Mouse (Mus musculus) limb, embryonic 11.5 days (tissue): ENCODE data around the gene Smoc2. TPM values are rescaled to one million over a fixed set of nuclear protein-coding genes. Genes with fewer than 3 reads are reported as not detected.

Experiments
- ATAC-seq: fragments of 200-750 bp; cut with Nextera tagmentation; 2 replicates; pipeline ENCODE4 v1.8.0; 2017; ENCODE audit warnings: low read depth; ENCODE audit not compliant: insufficient number of reproducible peaks, low FRiP score, low TSS enrichment
- DNase-seq: peaks from one replicate; pipeline ENCODE4 v3.0.0-alpha.2; 2015; ENCODE audit warnings: low spot score
- H3K27ac ChIP-seq: fragments of 300-500 bp; sonication (generic); replicated peaks from 2 replicates; pipeline ENCODE4 v1.5.1; 2014; ENCODE audit warnings: low read depth, mild to moderate bottlenecking, low read length
- H3K27me3 ChIP-seq: fragments of 300-500 bp; sonication (generic); 2 replicates; pipeline ENCODE4 v1.6.1; 2014; ENCODE audit warnings: mild to moderate bottlenecking, low read length, mixed read lengths; ENCODE audit not compliant: control insufficient read depth, insufficient read depth
- H3K36me3 ChIP-seq: fragments of 300-500 bp; sonication (generic); 2 replicates; pipeline ENCODE4 v1.6.1; 2014; ENCODE audit warnings: mild to moderate bottlenecking, low read length, moderate library complexity, mixed read lengths; ENCODE audit not compliant: control insufficient read depth, insufficient read depth
- H3K4me1 ChIP-seq: fragments of 300-500 bp; sonication (generic); 2 replicates; pipeline ENCODE4 v1.6.1; 2014; ENCODE audit warnings: low read length, mixed read lengths; ENCODE audit not compliant: control insufficient read depth, insufficient read depth
- H3K4me2 ChIP-seq: fragments of 300-500 bp; sonication (generic); 2 replicates; pipeline ENCODE4 v1.6.1; 2014; ENCODE audit warnings: low read depth, mild to moderate bottlenecking, moderate library complexity; ENCODE audit not compliant: severe bottlenecking
- H3K4me3 ChIP-seq: fragments of 300-500 bp; sonication (generic); 2 replicates; pipeline ENCODE4 v1.5.1; 2014; ENCODE audit warnings: low read depth, low read length
- H3K9ac ChIP-seq: fragments of 300-500 bp; sonication (generic); 2 replicates; pipeline ENCODE4 v1.6.1; 2014; ENCODE audit warnings: mild to moderate bottlenecking, low read length
- H3K9me3 ChIP-seq: fragments of 300-500 bp; sonication (generic); 2 replicates; pipeline ENCODE4 v1.6.1; 2016; ENCODE audit warnings: low read length; ENCODE audit not compliant: control insufficient read depth
- WGBS: fragments of 180-500 bp; shearing (Covaris S2); extraction: QIAGEN DNeasy Blood & Tissue Kit; methylation state at CpG from one replicate; pipeline ENCODE4 v1.1.7; 2014; 5-methylcytosine and 5-hydroxymethylcytosine counted together
- polyA plus RNA-seq: library from polyadenylated mRNA; unstranded; fragments of >200 nt; fragmentation: Nextera tagmentation; extraction: Ambion mirVana; gene quantifications from 2 replicates; pipeline ENCODE4 v1.2.1, GENCODE M21; 2014

Gene Smoc2
- polyA plus RNA-seq, 1 experiment from 2014 or later: 37.0 TPM

- 74% methylated on average over 11 of the region's 11 CpGs for WGBS
- H3K4me2 ChIP-seq: no peak overlapping the region
- no peaks in the 10 kb centered on the region for H3K9me3 ChIP-seq
- H3K4me1 ChIP-seq: no peaks in the 10 kb centered on the region
- DNase-seq (no peak), ATAC-seq (no peak)
- no peak overlapping the region for H3K4me3 ChIP-seq
- H3K27ac ChIP-seq: no peak overlapping the region
- H3K27me3 ChIP-seq: no peaks in the 10 kb centered on the region
- H3K36me3 ChIP-seq: no peaks in the 10 kb centered on the region
- no peak overlapping the region for H3K9ac ChIP-seq
Observed at GRCm38 (mm10) chr17:14244195-14244965, 34.9 kb upstream of the Smoc2 start.

GRCm38 (mm10) chr17:14246266-14246665, 33.0 kb upstream of the Smoc2 start:
- ATAC-seq (no peak), DNase-seq (no peak)
- 90% methylated on average over 2 of the region's 2 CpGs for WGBS
- no peaks in the 10 kb centered on the region for H3K9me3 ChIP-seq
- H3K27me3 ChIP-seq: no peaks in the 10 kb centered on the region
- H3K9ac ChIP-seq: no peak overlapping the region
- H3K4me2 ChIP-seq: no peak overlapping the region
- no peak overlapping the region for H3K27ac ChIP-seq
- H3K36me3 ChIP-seq: no peaks in the 10 kb centered on the region
- no peaks in the 10 kb centered on the region for H3K4me1 ChIP-seq
- no peak overlapping the region for H3K4me3 ChIP-seq

DNA sequence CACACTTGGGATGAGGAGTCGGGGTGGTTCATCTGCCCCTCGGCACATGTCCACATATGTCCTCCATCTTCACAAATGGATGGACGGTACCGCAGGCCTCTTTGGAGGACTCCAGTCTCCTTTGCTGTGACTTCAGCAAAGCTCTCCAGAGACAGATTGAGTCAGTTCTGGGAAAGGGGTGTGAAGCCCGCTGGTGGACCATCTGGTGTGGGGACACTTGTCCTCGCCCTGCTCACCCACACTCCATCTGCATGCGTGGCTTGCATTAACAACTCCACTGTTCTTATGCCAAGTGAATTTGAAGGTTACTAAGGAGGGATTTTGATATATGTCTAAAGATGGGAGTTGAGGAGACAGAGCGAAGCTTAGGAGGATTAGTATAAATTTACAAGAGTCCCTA, 31.4 kb upstream of the Smoc2 start:
- no peaks in the 10 kb centered on the region for H3K27me3 ChIP-seq
- no peak overlapping the region for H3K9ac ChIP-seq
- H3K4me3 ChIP-seq: no peak overlapping the region
- H3K9me3 ChIP-seq: no peaks in the 10 kb centered on the region
- ATAC-seq (no peak), DNase-seq (no peak)
- no peak overlapping the region for H3K4me2 ChIP-seq
- H3K36me3 ChIP-seq: no peaks in the 10 kb centered on the region
- no peaks in the 10 kb centered on the region for H3K4me1 ChIP-seq
- WGBS: 89% methylated on average over 8 of the region's 8 CpGs
- H3K27ac ChIP-seq: no peak overlapping the region

DNA sequence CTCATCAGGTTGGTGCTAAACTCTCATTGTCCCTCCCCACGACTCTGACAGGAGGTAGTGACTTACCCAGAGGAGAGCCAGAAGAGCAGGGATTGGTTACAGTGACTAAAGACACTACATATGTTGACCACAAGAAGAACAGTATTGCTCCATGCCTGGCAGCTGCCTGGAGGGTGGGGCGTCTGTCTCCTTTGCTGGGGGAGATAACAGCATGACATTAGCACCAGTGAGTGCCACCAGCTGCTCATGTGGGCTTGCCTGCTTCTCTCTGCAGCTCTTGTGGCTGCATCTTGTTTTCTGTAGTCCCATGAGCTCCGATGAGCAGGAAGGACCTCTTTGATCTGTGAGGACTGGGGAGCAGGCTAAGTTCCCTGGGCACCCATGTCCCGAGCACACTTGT, 29.7 kb upstream of the Smoc2 start:
- Histone ChIP-seq H3K27me3 (no peaks in the 10 kb centered on the region), H3K4me1 (no peaks in the 10 kb centered on the region), H3K9me3 (no peaks in the 10 kb centered on the region), H3K4me2 (no peak overlapping the region), H3K9ac (no peak overlapping the region), H3K4me3 (no peak overlapping the region), H3K36me3 (no peaks in the 10 kb centered on the region), H3K27ac (no peak overlapping the region)
- ATAC-seq (no peak), DNase-seq (no peak)
- WGBS: 48% methylated on average over 4 of the region's 4 CpGs

- H3K4me1 ChIP-seq: no peaks in the 10 kb centered on the region
- no peak overlapping the region for H3K4me3 ChIP-seq
- no peak overlapping the region for H3K4me2 ChIP-seq
- DNase-seq (no peak), ATAC-seq (no peak)
- no peaks in the 10 kb centered on the region for H3K27me3 ChIP-seq
- no peaks in the 10 kb centered on the region for H3K9me3 ChIP-seq
- no peak overlapping the region for H3K27ac ChIP-seq
- no peak overlapping the region for H3K9ac ChIP-seq
- 82% methylated on average over 8 of the region's 8 CpGs for WGBS
- no peaks in the 10 kb centered on the region for H3K36me3 ChIP-seq
Observed at GRCm38 (mm10) chr17:14250401-14250800, 28.9 kb upstream of the Smoc2 start.

DNA sequence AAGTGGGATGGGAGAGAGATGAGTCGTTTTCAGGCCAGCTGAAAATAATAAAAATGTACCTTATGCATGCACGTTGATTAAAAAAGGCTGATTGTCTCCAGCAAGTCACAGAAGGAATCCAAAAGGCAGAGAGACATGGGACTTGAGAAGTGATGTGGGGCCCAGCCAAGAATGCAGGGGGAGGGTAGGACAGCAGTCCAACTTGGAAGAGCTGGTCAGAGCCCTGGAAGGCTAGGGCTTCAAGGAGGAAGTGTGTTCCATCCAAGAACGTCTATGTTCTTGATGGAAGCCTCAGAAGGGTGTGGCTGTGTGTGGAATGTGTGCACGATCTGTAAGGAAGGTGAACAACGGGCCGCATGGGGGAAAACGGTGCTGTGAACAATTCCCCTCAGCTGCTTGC, 26.9 kb upstream of the Smoc2 start:
- Histone ChIP-seq H3K27me3 (no peaks in the 10 kb centered on the region), H3K36me3 (no peaks in the 10 kb centered on the region), H3K9ac (no peak overlapping the region), H3K27ac (no peak overlapping the region), H3K4me1 (no peaks in the 10 kb centered on the region), H3K4me2 (no peak overlapping the region), H3K4me3 (no peak overlapping the region), H3K9me3 (no peaks in the 10 kb centered on the region)
- no peak for ATAC-seq
- no peak for DNase-seq
- WGBS: 74% methylated on average over 7 of the region's 7 CpGs

DNA sequence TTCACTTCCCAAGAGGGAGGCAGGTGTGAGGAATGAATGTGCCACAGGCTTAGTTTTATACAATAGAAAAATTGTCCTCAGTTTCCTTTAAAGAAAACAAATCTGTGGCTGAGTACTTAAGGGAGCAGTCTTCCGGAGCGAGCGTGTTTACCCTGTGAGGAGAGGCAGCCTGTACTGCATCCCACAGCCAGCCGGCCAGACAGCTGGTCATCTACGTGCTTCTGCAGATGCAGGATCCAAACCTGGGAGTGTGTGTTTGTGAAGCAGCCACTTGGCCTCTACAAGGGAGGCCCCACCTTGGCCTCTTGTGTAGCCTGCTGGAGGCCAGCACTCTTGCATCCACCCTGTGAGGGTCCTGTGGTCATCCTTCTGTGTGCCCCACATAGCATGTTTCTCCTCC, 24.7 kb upstream of the Smoc2 start:
- no peak overlapping the region for H3K27ac ChIP-seq
- WGBS: 77% methylated on average over 5 of the region's 5 CpGs

GRCm38 (mm10) chr17:14257799-14258520, 21.3 kb upstream of the Smoc2 start:
- H3K27ac ChIP-seq: no peak overlapping the region
- no peaks in the 10 kb centered on the region for H3K9me3 ChIP-seq
- H3K4me3 ChIP-seq: no peak overlapping the region
- DNase-seq (no peak), ATAC-seq (no peak)
- no peak overlapping the region for H3K4me2 ChIP-seq
- H3K27me3 ChIP-seq: no peaks in the 10 kb centered on the region
- no peaks in the 10 kb centered on the region for H3K36me3 ChIP-seq
- WGBS: 80% methylated on average over 7 of the region's 7 CpGs
- H3K9ac ChIP-seq: no peak overlapping the region
- H3K4me1 ChIP-seq: no peaks in the 10 kb centered on the region

More for the DNA sequence above, 24.7 kb upstream of the Smoc2 start:
- Histone ChIP-seq H3K9me3 (no peaks in the 10 kb centered on the region), H3K4me1 (no peaks in the 10 kb centered on the region), H3K27me3 (no peaks in the 10 kb centered on the region), H3K4me2 (no peak overlapping the region), H3K36me3 (no peaks in the 10 kb centered on the region), H3K9ac (no peak overlapping the region), H3K4me3 (no peak overlapping the region)
- DNase-seq (no peak), ATAC-seq (no peak)
